Mouse (Mus musculus) limb, embryonic 13.5 days (tissue): Measurements from ENCODE around the gene Ccdc8. TPM values are rescaled to one million over a fixed set of nuclear protein-coding genes. Genes with fewer than 3 reads are reported as not detected.

Experiments used
- ATAC-seq: fragments of 200-750 bp; cut with Nextera tagmentation; 2 replicates; pipeline ENCODE4 v1.8.0; 2017; ENCODE audit warnings: low read depth, moderate number of reproducible peaks, moderate TSS enrichment; ENCODE audit not compliant: low FRiP score
- H3K27ac ChIP-seq: fragments of 300-500 bp; sonication (generic); 2 replicates; pipeline ENCODE4 v1.5.1; 2015; ENCODE audit warnings: inconsistent platforms, mild to moderate bottlenecking, moderate library complexity
- H3K27me3 ChIP-seq: fragments of 300-500 bp; sonication (generic); 2 replicates; pipeline ENCODE4 v1.6.1; 2015; ENCODE audit warnings: mild to moderate bottlenecking, inconsistent platforms
- H3K36me3 ChIP-seq: fragments of 300-500 bp; sonication (generic); 2 replicates; pipeline ENCODE4 v1.6.1; 2015; ENCODE audit warnings: inconsistent platforms, mild to moderate bottlenecking, moderate library complexity
- H3K4me1 ChIP-seq: fragments of 300-500 bp; sonication (generic); 2 replicates; pipeline ENCODE4 v1.6.1; 2015; ENCODE audit warnings: inconsistent platforms
- H3K4me2 ChIP-seq: fragments of 300-500 bp; sonication (generic); replicated peaks from 2 replicates; pipeline ENCODE4 v1.6.1; 2015; ENCODE audit warnings: inconsistent platforms, mild to moderate bottlenecking, moderate library complexity
- H3K4me3 ChIP-seq: fragments of 300-500 bp; sonication (generic); 2 replicates; pipeline ENCODE4 v1.5.1; 2015; ENCODE audit warnings: moderate library complexity, mild to moderate bottlenecking, inconsistent platforms
- H3K9ac ChIP-seq: fragments of 300-500 bp; sonication (generic); 2 replicates; pipeline ENCODE4 v1.6.1; 2015; ENCODE audit warnings: mild to moderate bottlenecking, inconsistent platforms
- H3K9me3 ChIP-seq: fragments of 300-500 bp; sonication (generic); 2 replicates; pipeline ENCODE4 v1.6.1; 2016; ENCODE audit warnings: inconsistent platforms
- WGBS: fragments of 180-500 bp; shearing (Covaris S2); methylation state at CpG from one replicate; pipeline ENCODE4 v1.1.7; 2015; 5-methylcytosine and 5-hydroxymethylcytosine counted together
- polyA plus RNA-seq: library from polyadenylated mRNA; unstranded; fragments of >200 nt; fragmentation: Nextera tagmentation; extraction: Ambion mirVana; gene quantifications from 2 replicates; pipeline ENCODE4 v1.2.1, GENCODE M21; 2015

Ccdc8 gene
- polyA plus RNA-seq, 1 experiment from 2014 or later = 33.0 TPM

GRCm38 (mm10) chr7:16999650-17000049 is 7.1 kb downstream of the Ccdc8 start:
- H3K36me3 ChIP-seq = peaks cover 74% of the 10 kb centered on the region
- H3K27ac ChIP-seq = no peak overlapping the region
- 26% methylated on average over 4 of the region's 4 CpGs for WGBS

GRCm38 (mm10) chr7:17002375-17003195 is 10.1 kb downstream of the Ccdc8 start:
- H3K27ac ChIP-seq = no peak overlapping the region
- H3K4me3 ChIP-seq = no peak overlapping the region
- 13% methylated on average over 7 of the region's 7 CpGs for WGBS
- H3K9ac ChIP-seq = no peak overlapping the region
- H3K4me2 ChIP-seq = no peak overlapping the region
- peaks cover 10% of the 10 kb centered on the region for H3K4me1 ChIP-seq
- peaks cover 81% of the 10 kb centered on the region for H3K36me3 ChIP-seq
- ATAC-seq = peak; percentile 48
- H3K27me3 ChIP-seq = no peaks in the 10 kb centered on the region
- no peaks in the 10 kb centered on the region; the same call in 1 of the 2 replicates for H3K9me3 ChIP-seq

More at GRCm38 (mm10) chr7:16999650-17000049, 7.1 kb downstream of the Ccdc8 start:
- no peaks in the 10 kb centered on the region; the same call in 1 of the 2 replicates for H3K9me3 ChIP-seq
- ATAC-seq = no peak
- H3K9ac ChIP-seq = no peak overlapping the region
- no peak overlapping the region for H3K4me2 ChIP-seq
- H3K4me1 ChIP-seq = peaks cover 39% of the 10 kb centered on the region
- H3K27me3 ChIP-seq = no peaks in the 10 kb centered on the region
- H3K4me3 ChIP-seq = no peak overlapping the region

GRCm38 (mm10) chr7:17003230-17003960 is 10.9 kb downstream of the Ccdc8 start:
- Histone ChIP-seq H3K4me1 (0 out of 2 replicates have a peak, but pooled peaks cover 2% of the 10 kb centered on the region), H3K9me3 (no peaks in the 10 kb centered on the region; the same call in 1 of the 2 replicates), H3K27me3 (no peaks in the 10 kb centered on the region), H3K4me2 (no peak overlapping the region), H3K36me3 (peaks cover 81% of the 10 kb centered on the region), H3K9ac (no peak overlapping the region), H3K4me3 (no peak overlapping the region), H3K27ac (no peak overlapping the region; the same call in 1 of the 2 replicates)
- ATAC-seq = no peak
- WGBS = 83% methylated on average over 7 of the region's 7 CpGs

- Histone ChIP-seq H3K36me3 (peaks cover 84% of the 10 kb centered on the region), H3K9ac (no peak overlapping the region), H3K27ac (no peak overlapping the region), H3K4me2 (no peak overlapping the region), H3K4me3 (no peak overlapping the region), H3K9me3 (no peaks in the 10 kb centered on the region; the same call in 1 of the 2 replicates), H3K27me3 (no peaks in the 10 kb centered on the region), H3K4me1 (no peaks in the 10 kb centered on the region)
- WGBS = 80% methylated on average over 7 of the region's 7 CpGs
- no peak for ATAC-seq
Measured at GRCm38 (mm10) chr7:17004716-17005115, 12.2 kb downstream of the Ccdc8 start.

GRCm38 (mm10) chr7:17007300-17007699 is 14.8 kb downstream of the Ccdc8 start:
- 89% methylated on average over 4 of the region's 4 CpGs for WGBS
- Histone ChIP-seq H3K27ac (no peak overlapping the region), H3K4me3 (no peak overlapping the region), H3K4me1 (no peaks in the 10 kb centered on the region), H3K9ac (no peak overlapping the region), H3K36me3 (peaks cover 92% of the 10 kb centered on the region), H3K4me2 (no peak overlapping the region), H3K9me3 (no peaks in the 10 kb centered on the region), H3K27me3 (no peaks in the 10 kb centered on the region)
- no peak for ATAC-seq

- no peak overlapping the region for H3K4me2 ChIP-seq
- H3K9ac ChIP-seq = no peak overlapping the region
- no peaks in the 10 kb centered on the region for H3K9me3 ChIP-seq
- H3K36me3 ChIP-seq = peaks cover 100% of the 10 kb centered on the region
- no peaks in the 10 kb centered on the region for H3K27me3 ChIP-seq
- WGBS = 87% methylated on average over 16 of the region's 16 CpGs
- H3K4me3 ChIP-seq = no peak overlapping the region
- H3K27ac ChIP-seq = no peak overlapping the region
- no peaks in the 10 kb centered on the region for H3K4me1 ChIP-seq
- ATAC-seq = no peak
Measured at GRCm38 (mm10) chr7:17009326-17010009, 17.0 kb downstream of the Ccdc8 start.

- WGBS = 94% methylated on average over 5 of the region's 5 CpGs
- H3K27ac ChIP-seq = no peak overlapping the region
- no peaks in the 10 kb centered on the region for H3K27me3 ChIP-seq
- no peak overlapping the region for H3K4me2 ChIP-seq
- no peaks in the 10 kb centered on the region for H3K9me3 ChIP-seq
- H3K36me3 ChIP-seq = peaks cover 100% of the 10 kb centered on the region
- no peak for ATAC-seq
- H3K9ac ChIP-seq = no peak overlapping the region
- H3K4me3 ChIP-seq = no peak overlapping the region
- no peaks in the 10 kb centered on the region for H3K4me1 ChIP-seq
Measured at GRCm38 (mm10) chr7:17010010-17010347, 17.5 kb downstream of the Ccdc8 start.

GRCm38 (mm10) chr7:17011909-17012590 is 19.5 kb downstream of the Ccdc8 start:
- no peak overlapping the region for H3K4me3 ChIP-seq
- H3K4me2 ChIP-seq = no peak overlapping the region
- no peaks in the 10 kb centered on the region for H3K27me3 ChIP-seq
- WGBS = 91% methylated on average over 7 of the region's 7 CpGs
- no peaks in the 10 kb centered on the region for H3K9me3 ChIP-seq
- ATAC-seq = no peak
- H3K4me1 ChIP-seq = no peaks in the 10 kb centered on the region
- no peak overlapping the region for H3K27ac ChIP-seq
- H3K9ac ChIP-seq = no peak overlapping the region
- H3K36me3 ChIP-seq = peaks cover 100% of the 10 kb centered on the region

GRCm38 (mm10) chr7:17015381-17015780 is 22.9 kb downstream of the Ccdc8 start:
- Histone ChIP-seq H3K4me2 (no peak overlapping the region), H3K36me3 (peaks cover 96% of the 10 kb centered on the region), H3K4me3 (no peak overlapping the region), H3K9ac (no peak overlapping the region), H3K4me1 (no peaks in the 10 kb centered on the region), H3K9me3 (no peaks in the 10 kb centered on the region), H3K27ac (no peak overlapping the region), H3K27me3 (no peaks in the 10 kb centered on the region)
- 82% methylated on average over 6 of the region's 6 CpGs for WGBS
- no peak for ATAC-seq

GRCm38 (mm10) chr7:17017036-17017435 is 24.5 kb downstream of the Ccdc8 start:
- peak; percentile 62 for ATAC-seq
- Histone ChIP-seq H3K4me2 (no peak overlapping the region), H3K9me3 (no peaks in the 10 kb centered on the region), H3K27ac (no peak overlapping the region), H3K4me3 (no peak overlapping the region), H3K27me3 (no peaks in the 10 kb centered on the region), H3K4me1 (no peaks in the 10 kb centered on the region), H3K9ac (no peak overlapping the region), H3K36me3 (peaks cover 96% of the 10 kb centered on the region)
- WGBS = 78% methylated on average over 1 of the region's 1 CpGs

- no peaks in the 10 kb centered on the region for H3K27me3 ChIP-seq
- no peak overlapping the region for H3K27ac ChIP-seq
- H3K9me3 ChIP-seq = no peaks in the 10 kb centered on the region
- peaks cover 96% of the 10 kb centered on the region for H3K36me3 ChIP-seq
- 89% methylated on average over 2 of the region's 2 CpGs for WGBS
- no peak overlapping the region for H3K4me2 ChIP-seq
- H3K4me1 ChIP-seq = no peaks in the 10 kb centered on the region
- no peak overlapping the region for H3K9ac ChIP-seq
- no peak overlapping the region for H3K4me3 ChIP-seq
- no peak for ATAC-seq
Measured at GRCm38 (mm10) chr7:17017921-17018320, 25.4 kb downstream of the Ccdc8 start.
